Mouse (Mus musculus) megakaryocyte, embryonic 14.5 days (primary cell): ENCODE data around the gene Pcp2. TPM values are rescaled to one million over a fixed set of nuclear protein-coding genes. Genes with fewer than 3 reads are reported as not detected.

Experiments
- H3K27me3 ChIP-seq: replicated peaks from 2 replicates; pipeline ENCODE3; 2012; ENCODE audit warnings: inconsistent platforms
- H3K36me3 ChIP-seq: replicated peaks from 2 replicates; pipeline ENCODE3; 2012; ENCODE audit warnings: low read length, inconsistent platforms, mixed read lengths
- H3K4me1 ChIP-seq: 2 replicates; pipeline ENCODE4 v1.6.1; 2012; ENCODE audit warnings: inconsistent platforms
- H3K4me3 ChIP-seq: replicated peaks from 2 replicates; pipeline ENCODE3; 2012; ENCODE audit warnings: moderate library complexity, mild to moderate bottlenecking, inconsistent platforms
- H3K9me3 ChIP-seq: 2 replicates; pipeline ENCODE4 v1.6.1; 2012; ENCODE audit warnings: inconsistent platforms
- FLI1 ChIP-seq: IDR thresholded peaks from 2 replicates; pipeline ENCODE4 v1.6.1; 2012; ENCODE audit warnings: low read length, inconsistent platforms, mixed read lengths
- GATA1 ChIP-seq: IDR thresholded peaks from 3 replicates; pipeline ENCODE4 v1.6.1; 2012; ENCODE audit warnings: mixed read lengths, low read length, inconsistent platforms, borderline replicate concordance
- polyA plus RNA-seq: library from polyadenylated mRNA; stranded (reverse); fragments of >175 nt; gene quantifications from 2 replicates; pipeline ENCODE4 v1.2.3, GENCODE M21; 2012; ENCODE audit warnings: low replicate concordance; ENCODE audit not compliant: insufficient read depth

The Pcp2 gene
- polyA plus RNA-seq, 1 experiment: not detected

DNA sequence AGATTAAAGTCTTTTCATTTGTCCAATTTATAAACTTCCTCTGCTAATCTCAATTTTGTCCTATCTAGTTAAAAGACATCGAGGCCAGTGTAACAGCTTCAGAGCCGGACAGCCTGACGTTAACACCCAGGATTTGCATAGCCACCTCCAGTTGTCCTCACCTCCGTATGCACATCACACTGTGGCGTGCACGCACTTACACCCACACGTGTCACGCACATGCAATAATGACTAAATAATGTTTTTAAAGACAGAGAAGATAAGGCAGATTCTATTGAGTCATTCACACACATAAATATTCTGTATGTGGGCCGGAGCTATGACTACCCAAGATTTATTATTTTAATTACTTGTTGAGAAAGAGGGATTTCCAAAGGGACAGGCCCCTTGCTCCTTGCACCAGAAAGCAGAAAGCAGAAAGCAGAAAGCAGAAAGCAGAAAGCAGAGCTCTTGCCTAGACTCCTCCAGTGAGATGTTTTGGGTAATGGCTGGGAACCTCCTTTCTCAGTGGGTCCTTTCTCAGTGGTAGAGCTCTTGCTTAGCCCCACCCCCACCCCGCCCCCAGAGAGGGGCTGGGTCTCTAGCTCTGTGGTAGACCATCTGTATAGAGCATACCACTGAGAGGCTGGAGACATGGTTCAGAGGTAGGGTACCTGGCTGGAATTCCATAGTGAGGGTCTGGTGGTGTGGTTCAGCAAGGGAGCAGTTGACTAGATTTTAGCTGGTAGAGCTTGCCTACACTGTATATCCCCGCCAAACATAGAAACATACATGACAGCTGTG, 29.6 kb upstream of the Pcp2 start:
- Histone ChIP-seq H3K9me3 (no peaks in the 10 kb centered on the region), H3K36me3 (no peaks in the 10 kb centered on the region), H3K4me3 (no peak overlapping the region), H3K27me3 (peaks cover 28% of the 10 kb centered on the region), H3K4me1 (peaks cover 43% of the 10 kb centered on the region)
- no peak for TF ChIP-seq FLI1
- no peak for TF ChIP-seq GATA1

DNA sequence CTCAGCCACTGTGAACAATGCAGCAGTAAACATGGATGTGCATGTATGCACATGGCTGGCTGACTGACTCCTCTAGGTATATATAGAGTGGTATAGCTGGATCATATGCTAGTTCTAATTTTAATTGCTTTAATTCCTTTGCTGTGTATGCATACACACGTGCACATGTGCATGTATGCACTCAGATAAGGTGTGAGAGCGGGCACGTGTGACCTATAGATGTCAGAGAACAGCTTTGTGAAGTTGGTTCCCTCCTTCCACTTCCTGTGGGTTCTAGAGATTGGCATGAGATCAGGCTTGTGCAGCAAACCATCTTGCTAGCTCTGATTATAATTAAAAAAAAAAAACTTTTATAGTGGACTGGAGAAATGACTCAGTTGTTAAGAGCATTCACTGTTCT, 27.5 kb upstream of the Pcp2 start:
- Histone ChIP-seq H3K4me3 (no peak overlapping the region), H3K36me3 (no peaks in the 10 kb centered on the region), H3K27me3 (peaks cover 25% of the 10 kb centered on the region), H3K9me3 (no peaks in the 10 kb centered on the region), H3K4me1 (peaks cover 48% of the 10 kb centered on the region)
- TF ChIP-seq FLI1 (no peak), GATA1 (no peak)

DNA sequence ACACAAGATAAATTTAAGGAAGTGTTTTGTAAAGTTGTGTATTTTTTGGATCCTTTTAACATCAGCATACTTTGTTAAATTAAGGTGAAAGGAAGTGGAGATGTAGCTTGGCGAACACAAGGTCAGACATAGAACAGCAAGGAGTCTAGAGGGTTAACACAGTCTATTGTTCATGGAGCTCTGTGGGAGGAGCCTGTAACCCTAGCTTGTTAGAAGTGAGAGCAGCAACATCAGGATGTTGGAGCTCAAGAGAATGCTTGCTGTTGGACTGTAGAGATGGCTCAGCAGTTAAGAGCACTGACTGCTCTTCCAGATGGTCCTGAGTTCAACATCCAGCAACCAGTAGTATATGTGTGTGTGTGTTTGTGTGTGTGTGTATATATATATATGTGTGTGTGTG, 23.6 kb upstream of the Pcp2 start:
- Histone ChIP-seq H3K4me1 (peaks cover 38% of the 10 kb centered on the region), H3K36me3 (peaks cover 6% of the 10 kb centered on the region), H3K4me3 (no peak overlapping the region), H3K27me3 (peaks cover 2% of the 10 kb centered on the region), H3K9me3 (no peaks in the 10 kb centered on the region)
- TF ChIP-seq FLI1 (no peak), GATA1 (no peak)

DNA sequence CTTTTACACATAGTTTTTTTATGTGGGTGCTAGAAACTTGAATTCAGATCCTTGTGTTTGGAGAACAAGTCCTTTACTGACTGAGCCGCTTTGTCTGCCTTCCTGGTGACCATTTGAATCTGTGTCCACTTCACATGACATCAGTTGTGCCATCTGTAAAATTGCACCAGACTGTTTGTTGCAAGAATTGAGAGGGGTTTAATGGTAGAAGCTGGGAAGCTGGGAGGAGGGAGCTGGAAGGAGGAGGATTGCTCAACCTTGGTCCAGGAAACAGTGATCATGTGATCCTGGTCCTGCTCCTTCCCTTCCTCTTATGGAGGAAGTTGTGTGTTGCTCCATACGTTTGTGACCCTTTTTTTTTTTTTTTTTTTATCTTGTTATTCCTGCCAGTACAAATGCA, 22.9 kb upstream of the Pcp2 start:
- Histone ChIP-seq H3K27me3 (peaks cover 2% of the 10 kb centered on the region), H3K9me3 (no peaks in the 10 kb centered on the region), H3K4me1 (peaks cover 32% of the 10 kb centered on the region), H3K36me3 (peaks cover 12% of the 10 kb centered on the region), H3K4me3 (no peak overlapping the region)
- TF ChIP-seq GATA1 (no peak), FLI1 (no peak)

DNA sequence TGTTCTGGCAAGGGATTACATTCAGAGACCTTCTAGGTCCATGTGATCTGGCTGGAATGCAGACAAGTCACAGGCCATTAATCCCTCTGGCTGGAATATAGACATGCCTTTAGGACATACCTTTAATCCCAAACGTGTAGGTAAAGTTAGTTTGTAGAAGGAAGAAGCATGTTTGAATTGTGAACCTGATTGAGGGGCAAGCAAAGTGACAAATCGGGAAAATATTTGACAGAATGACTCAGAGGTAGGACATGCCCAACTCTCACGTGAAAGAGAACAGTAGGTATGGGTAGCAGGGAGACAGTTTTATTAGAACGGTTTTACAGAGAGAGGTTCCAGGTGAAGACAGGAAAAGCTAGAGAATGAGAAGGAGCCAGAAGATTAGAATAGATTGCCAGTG, 22.2 kb upstream of the Pcp2 start:
- TF ChIP-seq FLI1 (no peak), GATA1 (no peak)
- no peaks in the 10 kb centered on the region for H3K9me3 ChIP-seq
- no peak overlapping the region for H3K4me3 ChIP-seq
- H3K27me3 ChIP-seq: peaks cover 2% of the 10 kb centered on the region
- peaks cover 19% of the 10 kb centered on the region for H3K36me3 ChIP-seq
- H3K4me1 ChIP-seq: peaks cover 28% of the 10 kb centered on the region

DNA sequence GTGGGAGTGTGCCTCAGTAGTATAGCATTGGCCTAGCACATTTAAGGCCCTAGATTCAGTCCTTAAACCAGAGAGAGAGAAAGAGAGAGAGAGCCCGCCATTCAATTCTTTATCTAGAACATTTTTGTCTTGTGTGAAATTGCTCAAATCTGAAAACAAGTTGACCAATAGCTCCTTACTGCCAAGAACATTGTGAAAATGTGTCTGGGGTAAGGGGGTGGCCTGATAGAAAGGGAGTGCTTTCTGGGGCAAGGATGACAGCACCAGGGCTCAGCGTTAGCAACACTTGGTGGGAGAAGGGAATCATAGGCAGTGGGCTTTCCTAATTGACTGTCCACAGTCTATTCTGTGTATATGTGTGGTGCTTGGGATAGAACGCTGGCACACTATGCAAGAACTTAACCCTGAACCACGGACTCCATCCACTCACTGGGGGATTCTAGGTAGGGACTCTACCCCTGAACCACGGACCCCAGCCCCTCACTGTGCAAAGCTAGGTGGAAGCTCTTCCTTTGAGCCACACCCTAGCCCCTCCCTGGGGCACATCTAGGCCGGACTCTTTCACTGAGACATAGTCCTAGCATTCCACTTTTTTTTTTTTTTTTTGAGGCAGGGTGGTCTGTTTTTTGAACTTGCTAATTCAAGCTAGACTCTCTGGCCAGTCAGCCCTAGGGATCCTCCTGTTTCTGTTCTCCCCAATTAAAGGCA, 21.6 kb upstream of the Pcp2 start:
- Histone ChIP-seq H3K9me3 (no peaks in the 10 kb centered on the region), H3K27me3 (peaks cover 2% of the 10 kb centered on the region), H3K4me3 (no peak overlapping the region), H3K4me1 (peaks cover 28% of the 10 kb centered on the region), H3K36me3 (peaks cover 25% of the 10 kb centered on the region)
- TF ChIP-seq FLI1 (no peak), GATA1 (no peak)

DNA sequence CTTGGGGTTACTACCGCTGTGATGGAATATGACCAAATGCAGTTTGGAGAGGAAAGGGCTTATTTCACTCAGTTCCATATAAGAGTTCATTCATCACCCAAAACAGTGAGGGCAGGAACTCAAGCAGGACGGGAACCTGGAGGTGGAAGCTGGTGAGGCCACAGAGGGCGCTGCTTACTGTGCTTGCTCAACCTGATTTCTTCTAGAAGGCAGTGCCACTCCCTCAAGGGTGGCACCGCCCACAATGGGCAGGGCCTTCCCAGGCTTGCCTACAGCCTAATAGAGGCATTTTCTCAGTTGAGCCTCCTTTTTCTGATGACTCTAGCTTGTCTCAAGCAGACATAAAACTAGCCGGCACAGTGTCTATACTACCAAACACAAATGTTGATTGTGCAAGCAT, 20.5 kb upstream of the Pcp2 start:
- Histone ChIP-seq H3K4me1 (peaks cover 40% of the 10 kb centered on the region), H3K27me3 (no peaks in the 10 kb centered on the region), H3K9me3 (no peaks in the 10 kb centered on the region), H3K36me3 (peaks cover 37% of the 10 kb centered on the region), H3K4me3 (peak overlapping the region; percentile 57)
- TF ChIP-seq FLI1 (no peak), GATA1 (no peak)

DNA sequence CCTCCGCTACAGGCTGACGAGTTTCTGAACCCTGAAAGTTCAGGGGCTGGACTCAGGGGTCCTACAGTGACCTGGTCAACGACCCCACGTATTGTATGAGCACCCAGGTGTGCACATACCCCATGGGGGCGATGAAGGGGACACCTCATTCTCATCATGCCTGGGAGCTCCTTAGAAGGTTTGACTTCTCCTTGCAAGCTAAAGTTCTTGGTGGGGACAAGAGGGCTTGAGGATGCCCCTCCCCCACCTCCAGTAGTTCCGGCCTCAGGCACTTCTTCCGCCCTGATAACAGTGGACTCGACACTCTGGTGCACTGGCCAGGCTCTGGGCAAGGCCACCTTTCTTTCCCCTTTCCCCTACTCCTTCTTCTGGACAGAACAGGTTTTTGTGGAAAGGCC, 6.1 kb upstream of the Pcp2 start:
- TF ChIP-seq FLI1: no peak
- TF ChIP-seq GATA1: no peak
- Histone ChIP-seq H3K4me3 (peak overlapping the region; percentile 96), H3K27me3 (no peaks in the 10 kb centered on the region), H3K9me3 (no peaks in the 10 kb centered on the region), H3K36me3 (peaks cover 46% of the 10 kb centered on the region), H3K4me1 (peaks cover 72% of the 10 kb centered on the region)

DNA sequence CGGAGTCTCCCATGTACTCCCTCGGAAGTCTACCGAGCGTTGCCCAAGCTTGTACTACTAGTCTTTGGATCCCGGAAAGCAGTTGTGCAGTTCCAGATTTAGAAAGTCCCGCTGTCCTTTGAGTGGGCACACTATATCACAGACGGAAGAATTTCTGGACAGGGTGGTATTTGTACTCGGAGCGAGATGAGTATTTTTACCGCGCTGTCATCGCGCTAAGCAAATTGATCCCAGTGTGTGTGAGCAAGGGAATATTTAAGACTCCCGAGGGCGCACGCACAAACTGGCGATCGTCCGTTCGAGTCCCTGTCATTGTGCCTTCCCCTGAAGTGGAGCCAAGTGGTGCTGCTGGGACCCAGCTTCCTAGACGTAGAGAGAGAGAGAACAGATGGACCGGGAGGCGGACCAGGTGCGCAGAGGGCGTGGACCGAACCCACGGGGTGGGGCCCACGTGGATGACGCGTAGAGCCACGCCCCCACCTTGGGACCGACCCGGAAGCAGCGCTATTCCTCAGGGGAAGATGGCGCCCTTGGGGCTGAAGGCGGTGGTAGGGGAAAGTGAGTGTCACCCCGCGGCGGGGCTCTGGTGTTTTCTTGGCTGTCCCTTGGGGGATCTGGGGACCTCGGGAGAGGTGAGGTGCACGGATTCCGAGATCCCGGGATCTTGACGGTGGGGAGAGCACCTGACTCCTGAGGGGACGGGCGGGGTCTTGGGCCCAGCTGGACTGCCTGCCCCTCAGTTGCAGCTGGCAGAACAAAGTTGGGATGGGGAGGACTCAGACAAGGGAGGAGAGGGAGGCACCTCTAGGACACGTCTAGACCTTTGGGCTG, 5.5 kb upstream of the Pcp2 start, which contains the start of gene Stxbp2:
Gene Stxbp2 (plus strand): TSS at position 309 of the 831 bp plus-strand sequence.
- H3K36me3 ChIP-seq: peaks cover 41% of the 10 kb centered on the region
- H3K4me3 ChIP-seq: peak within 1 kb of the TSS; percentile 96
- H3K9me3 ChIP-seq: no peaks in the 10 kb centered on the region
- TF ChIP-seq FLI1 (no peak), GATA1 (no peak)
- H3K4me1 ChIP-seq: peaks cover 72% of the 10 kb centered on the region
- no peaks in the 10 kb centered on the region for H3K27me3 ChIP-seq
